Mouse (Mus musculus): ENCODE measurements at regions not wholly inside any gene's neighbourhood (a gene's known extent, or its start where the extent isn't known, plus 50 kb on each side); places are given as distances from the start of the nearest gene placed in this dataset.

DNA sequence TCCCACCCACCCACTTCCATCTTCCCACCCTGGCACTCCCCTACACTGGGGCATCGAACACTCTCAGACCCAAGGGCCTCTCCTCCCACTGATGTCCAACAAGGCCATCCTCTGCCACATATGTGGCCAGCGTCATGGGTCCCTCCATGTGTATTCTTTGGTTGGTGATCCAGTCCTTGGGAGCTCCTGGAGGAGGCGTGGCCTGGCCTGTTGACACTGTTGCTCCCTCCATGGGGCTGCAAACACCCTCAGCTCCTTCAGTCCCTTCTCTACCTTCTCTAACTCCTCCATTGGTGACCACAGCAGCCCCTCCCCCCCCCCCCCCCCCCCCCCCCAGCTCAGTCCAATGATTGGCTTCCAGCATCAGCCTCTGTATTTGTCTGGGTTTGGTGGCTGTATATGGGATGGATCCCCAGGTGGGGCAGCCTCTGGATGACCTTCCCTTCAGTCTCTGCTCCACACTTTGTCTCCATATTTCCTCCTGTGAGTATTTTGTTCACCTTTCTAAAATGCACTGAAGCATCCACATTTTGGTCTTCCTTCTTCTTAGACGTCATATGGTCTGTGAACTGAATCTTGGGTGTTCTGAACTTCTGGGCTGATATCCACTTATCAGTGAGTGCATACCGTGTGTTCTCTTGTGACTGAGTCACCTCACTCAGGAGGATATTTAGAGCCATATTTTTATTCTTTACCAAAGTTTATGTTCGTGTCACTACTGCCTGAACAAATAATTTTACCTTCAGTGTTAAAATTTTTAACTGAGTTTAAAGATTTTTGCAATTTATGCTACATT lies 82.1 kb upstream of the Tnp1 start:
- ATAC-seq (replicated peaks; ENCODE audit: low FRiP score, poor library complexity, severe bottlenecking) = no peak

DNA sequence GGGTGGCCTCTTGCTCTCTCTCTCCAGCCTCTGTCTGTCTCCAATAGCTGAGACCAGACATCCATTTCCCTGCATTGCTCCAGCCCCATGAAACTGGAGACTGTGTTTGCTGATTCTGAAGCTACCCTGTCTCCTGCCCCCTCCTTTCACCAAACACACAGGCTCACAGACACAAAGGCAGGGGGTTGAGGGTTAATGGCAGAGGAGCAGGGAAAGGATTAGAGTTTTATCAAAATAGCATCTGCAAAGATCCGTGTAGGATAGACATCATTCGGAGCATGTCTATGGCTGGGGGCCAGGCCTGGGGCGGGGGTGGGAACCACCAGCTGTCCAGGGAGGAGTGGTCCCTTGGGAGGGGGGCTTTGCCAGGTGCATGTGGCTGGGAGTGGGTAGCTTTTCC lies 73.9 kb upstream of the Tnp1 start:
- no peak for ATAC-seq (replicated peaks; ENCODE audit: low FRiP score, poor library complexity, severe bottlenecking)

DNA sequence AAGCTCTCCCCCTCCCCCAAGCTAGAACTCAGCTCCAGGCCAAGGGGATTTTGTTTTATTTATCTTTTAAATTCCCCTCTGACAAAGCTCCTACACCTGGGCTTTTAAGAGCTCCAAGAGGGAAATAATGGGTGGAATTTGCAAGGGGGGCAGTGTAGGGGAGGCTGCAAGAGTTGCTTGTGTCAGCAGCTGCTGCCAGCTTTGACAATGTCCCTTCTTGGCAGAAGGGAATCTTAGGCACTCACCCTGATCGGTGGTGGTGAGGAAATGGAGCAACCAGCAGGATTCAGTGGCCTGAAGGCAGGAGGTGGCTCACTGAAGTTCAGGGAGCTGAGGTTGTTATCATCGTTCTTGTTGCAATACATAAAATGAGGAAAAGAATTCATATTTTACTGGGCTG lies 72.8 kb upstream of the Tnp1 start:
- ATAC-seq (replicated peaks; ENCODE audit: low FRiP score, poor library complexity, severe bottlenecking) = no peak

DNA sequence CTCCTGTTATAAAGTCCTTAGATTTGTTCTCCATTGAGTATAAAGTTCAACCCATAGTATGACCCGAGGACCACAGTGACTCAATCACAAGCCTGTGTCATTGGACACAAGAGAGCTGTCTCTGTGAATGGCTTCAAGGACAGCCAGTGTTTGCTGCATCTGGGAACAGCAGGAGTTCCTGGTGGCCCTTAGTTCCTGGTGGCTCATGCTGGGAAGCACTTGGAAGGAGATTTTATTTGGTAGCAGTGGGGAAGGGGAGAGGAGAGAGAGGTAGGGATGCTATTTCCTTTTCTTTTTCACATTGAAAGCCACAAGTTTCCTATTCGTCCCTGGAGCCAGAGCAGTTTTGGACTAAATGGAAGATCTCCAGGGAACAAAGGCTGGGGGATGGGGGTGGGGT lies 69.2 kb upstream of the Tnp1 start:
- ATAC-seq (replicated peaks; ENCODE audit: low FRiP score, poor library complexity, severe bottlenecking) = no peak

DNA sequence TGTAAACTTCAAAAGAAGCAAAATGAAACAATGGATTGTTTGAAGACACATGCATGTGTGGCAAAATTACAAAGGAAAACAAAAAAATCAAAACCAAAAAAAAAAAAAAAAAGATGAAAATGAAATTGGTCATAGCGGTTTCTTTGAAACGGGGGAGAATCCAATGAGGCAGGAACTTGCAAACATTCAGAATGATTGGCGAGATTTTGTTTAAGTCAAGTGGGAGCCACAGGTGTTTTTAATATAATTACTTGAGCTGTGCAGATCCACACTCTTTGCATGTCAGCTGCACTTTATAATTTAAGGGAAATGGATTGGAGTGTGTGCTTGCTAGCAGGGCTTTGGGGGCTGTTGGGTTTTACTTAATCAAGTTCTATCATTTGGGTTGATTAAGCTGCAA lies 67.7 kb upstream of the Tnp1 start:
- ATAC-seq (replicated peaks; ENCODE audit: low FRiP score, poor library complexity, severe bottlenecking) = no peak

DNA sequence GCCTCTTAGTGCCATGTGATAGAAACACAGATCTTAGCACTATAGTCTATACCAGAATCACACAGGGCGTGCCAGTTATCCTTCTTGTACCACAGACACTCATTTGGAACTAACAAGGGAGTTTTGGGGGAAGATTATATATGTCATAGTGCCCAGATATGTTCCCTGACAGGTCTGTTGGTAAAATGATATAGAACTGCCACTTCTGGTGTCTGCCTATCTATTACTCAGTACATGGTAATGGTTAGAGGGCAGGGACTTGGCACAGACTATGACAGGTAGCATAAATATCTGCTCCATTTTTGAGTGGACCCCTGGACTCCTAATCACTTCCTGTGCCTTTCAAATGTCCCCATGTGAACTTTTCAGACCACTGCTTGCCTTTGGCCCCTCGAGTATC lies 63.8 kb upstream of the Tnp1 start:
- no peak for ATAC-seq (replicated peaks; ENCODE audit: low FRiP score, poor library complexity, severe bottlenecking)

DNA sequence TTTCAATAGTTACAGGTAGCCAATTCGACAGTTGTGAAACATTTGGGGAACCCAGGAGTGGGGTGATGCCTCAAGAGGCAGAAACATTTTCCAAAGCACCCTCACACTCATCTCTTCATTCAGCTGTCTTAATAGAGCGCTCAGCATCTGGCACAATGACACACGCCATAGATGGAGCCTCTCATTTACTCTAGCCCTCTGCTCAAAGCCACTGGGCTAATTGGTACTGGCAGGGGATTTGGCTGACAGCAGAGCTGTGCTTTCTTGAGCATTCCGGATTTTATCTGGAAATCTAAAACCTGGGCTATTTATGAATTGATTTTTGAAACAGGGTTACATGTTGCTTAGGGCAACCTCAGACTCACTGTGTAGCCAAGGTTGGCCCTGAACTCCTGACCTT lies 61.4 kb upstream of the Tnp1 start:
- no peak for ATAC-seq (replicated peaks; ENCODE audit: low FRiP score, poor library complexity, severe bottlenecking)

DNA sequence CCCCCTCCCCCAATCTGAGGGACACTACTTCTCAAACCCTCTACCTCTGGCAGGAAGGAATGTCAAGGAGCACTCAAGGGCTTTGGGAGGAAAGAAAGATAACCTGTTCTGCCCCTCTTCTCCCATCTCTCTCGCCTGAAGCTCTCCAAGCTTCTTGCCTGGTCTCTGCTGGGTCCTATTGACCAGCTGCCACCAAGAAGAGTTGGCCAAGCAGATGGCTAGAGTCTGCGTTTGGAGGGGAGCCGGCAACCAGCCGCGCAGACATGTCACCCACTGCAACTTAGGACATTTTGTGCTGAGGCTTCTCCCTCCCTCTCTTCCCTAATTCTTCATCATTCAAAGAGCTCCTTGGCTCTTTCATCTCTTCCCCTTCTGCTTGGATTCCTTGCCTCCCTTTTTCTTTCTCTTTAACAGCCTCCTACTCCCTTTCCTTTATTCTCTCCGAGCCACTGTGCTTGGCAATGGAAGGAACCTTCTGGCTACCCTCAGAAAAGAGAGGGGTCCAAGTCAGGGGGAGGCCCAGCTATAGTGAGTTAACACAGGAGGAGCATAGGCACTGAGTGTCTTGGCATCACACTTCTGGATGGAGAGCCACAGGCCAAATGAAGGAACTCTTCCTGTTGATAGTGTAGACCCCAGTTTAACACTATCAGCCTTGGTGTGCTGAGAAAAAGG lies 60.1 kb upstream of the Tnp1 start:
- no peak for ATAC-seq (replicated peaks; ENCODE audit: low FRiP score, poor library complexity, severe bottlenecking)

DNA sequence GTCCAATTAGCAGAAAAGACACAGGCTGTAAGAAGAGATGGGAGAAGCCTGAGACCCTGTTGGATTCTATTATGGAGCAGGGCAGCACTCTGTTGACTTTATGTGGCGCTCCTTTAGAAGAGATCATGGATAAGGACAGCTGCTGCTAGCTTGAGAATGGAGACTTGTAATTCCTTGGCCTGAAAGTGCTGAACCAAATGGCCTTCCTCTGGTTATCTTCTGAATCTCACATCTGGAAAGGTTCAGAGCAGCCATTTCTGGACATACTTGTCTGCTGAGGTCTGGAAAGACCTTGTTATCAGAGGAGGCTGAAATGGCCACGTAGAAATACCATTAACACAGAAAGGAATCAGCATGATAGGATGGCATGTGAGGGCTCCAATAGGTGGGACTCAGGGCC lies 59.5 kb upstream of the Tnp1 start:
- ATAC-seq (replicated peaks; ENCODE audit: low FRiP score, poor library complexity, severe bottlenecking) = no peak

DNA sequence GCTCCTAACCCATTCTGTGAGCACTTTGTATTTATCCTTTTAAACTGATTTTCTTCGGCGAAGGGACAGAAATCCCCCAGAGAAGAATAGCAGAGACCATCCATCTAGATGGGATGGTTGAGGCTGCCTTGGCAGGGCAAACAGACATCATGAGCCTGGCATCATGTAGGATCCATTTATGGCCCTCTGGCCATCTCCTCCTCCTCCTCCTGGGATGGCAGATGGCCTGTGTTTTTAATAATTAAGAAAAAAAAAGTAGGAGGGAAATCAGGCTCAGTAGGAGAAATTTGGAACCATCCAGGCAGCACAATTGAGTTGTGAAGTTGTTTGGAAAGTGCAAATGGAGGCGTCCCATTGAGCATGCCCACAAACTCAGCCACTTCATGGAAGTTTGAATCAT lies 58.8 kb upstream of the Tnp1 start:
- no peak for ATAC-seq (replicated peaks; ENCODE audit: low FRiP score, poor library complexity, severe bottlenecking)

DNA sequence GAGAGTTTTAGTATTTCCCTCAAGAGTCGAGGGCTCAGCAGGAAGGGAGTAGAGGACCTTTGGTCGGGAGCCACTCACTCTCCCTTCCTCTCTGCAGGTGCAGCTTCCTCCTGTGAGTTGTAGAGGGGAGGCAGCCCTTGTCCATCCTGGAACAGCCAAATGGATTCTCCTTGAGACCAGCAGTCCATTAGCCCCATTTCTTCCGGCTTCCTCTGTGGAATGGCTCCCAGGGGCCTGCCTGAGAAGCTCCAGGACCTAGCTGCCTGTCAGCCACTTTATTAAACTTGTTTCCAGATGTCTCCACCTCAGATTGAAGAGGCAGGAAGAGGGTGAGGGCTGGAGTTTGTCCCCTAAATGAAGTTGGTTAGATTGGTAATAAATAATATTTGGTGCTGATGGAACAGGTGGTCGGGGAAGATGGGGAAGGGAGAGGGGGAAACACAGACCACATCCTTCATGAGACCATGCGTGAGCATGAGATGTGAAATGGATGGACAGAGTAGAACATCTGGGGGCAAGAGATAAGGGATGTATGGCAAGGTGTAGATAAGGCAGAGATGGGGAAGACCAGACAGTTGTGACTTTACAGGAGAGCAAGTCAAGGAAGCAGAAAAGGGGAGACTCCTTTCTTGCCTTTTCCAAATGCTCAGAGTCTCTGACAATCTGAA lies 56.7 kb upstream of the Tnp1 start:
- no peak for ATAC-seq (replicated peaks; ENCODE audit: low FRiP score, poor library complexity, severe bottlenecking)

DNA sequence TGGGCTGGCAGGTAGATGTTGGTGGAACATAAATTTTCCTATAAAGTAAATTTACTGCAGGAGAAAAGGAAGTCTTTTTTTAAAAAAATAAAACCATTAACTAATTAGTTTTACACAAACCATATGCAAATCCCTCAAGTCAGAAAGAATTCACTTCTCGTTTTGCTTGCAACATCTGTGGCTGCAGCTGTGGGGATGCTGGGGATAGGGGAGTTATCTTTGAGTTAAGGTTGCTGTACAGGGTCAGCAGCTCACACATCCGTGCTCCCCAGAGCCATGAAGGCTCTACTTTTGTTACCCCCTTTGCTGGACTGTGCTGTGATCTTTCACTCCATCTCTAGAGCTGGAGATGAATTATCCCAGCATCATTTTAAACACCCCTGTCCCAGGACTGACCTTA lies 54.4 kb upstream of the Tnp1 start:
- ATAC-seq (replicated peaks; ENCODE audit: low FRiP score, poor library complexity, severe bottlenecking) = no peak

Data from erythroblast, adult 5-6 weeks (primary cell).